Mouse (Mus musculus) C3H10T1/2 (cell line): ENCODE results near the gene Olfr1264. TPM values are rescaled to one million over a fixed set of nuclear protein-coding genes. Genes with fewer than 3 reads are reported as not detected.

Experiments used
- polyA plus RNA-seq, 2 experiments: library from polyadenylated mRNA; unstranded; fragments of >200 nt; fragmentation: generic; extraction: Trizol; gene quantifications; one replicate each; pipeline ENCODE4 v1.2.1; 2012; ENCODE audit warnings: missing spikeins in 2 of 2

The Olfr1264 gene
- not detected for polyA plus RNA-seq

GRCm38 (mm10) chr2:90025477-90025876 is at the start of gene Olfr1264:
Gene Olfr1264 (minus strand): TSS chr2:90025577.

DNA sequence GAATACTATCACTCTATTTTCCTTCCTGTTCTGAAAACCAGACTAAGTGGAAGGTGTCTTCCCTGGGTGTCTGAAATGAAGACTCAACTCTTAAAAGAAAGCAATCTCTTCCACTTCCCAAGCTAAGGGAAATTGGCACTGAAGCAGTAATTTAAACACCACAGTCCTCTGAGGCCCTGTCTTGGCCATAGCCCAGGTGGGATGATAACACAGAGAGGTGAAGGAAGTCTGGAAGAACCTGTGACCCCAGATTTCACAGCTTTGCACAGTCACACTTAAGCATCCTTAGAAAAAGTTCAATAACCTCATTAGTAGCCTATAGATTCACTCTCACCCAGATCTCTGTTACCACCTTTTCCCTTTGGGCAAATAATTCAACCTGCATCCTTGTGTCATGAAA is 38.1 kb upstream of the Olfr1264 start, which contains the start of gene Olfr140:
TSS of gene Olfr140 (minus strand) at position 101 of the 400 bp plus-strand sequence.

GRCm38 (mm10) chr2:90035037-90035436 is 9.7 kb upstream of the Olfr1264 start, which contains the start of gene Olfr1265:
Gene Olfr1265 (plus strand): TSS chr2:90035337.

GRCm38 (mm10) chr2:90011831-90012230 is 13.5 kb downstream of the Olfr1264 start, which contains the start of gene Olfr1263:
Gene Olfr1263 (plus strand): TSS chr2:90012131.

DNA sequence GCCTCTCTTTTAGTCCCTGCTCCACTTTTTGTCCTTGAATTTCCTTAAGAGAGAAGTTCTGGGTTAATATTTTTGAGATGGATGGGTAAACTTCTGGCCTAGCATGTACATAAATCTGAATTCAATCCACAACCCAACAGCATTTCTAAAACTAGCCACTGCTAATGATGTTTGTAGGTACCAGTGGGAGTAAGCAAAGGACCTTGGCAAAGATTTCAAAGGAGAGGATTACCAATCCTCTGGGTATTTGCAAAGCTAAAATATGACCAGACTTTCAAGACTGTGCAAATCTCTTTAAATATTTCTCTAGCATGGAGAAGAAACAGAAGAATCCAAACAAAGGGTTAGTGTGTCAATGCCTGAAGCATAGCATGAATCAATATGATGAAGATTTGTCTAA is 25.5 kb downstream of the Olfr1264 start, which contains the start of gene Olfr1262:
TSS of gene Olfr1262 (plus strand) at position 301 of the 400 bp plus-strand sequence.

DNA sequence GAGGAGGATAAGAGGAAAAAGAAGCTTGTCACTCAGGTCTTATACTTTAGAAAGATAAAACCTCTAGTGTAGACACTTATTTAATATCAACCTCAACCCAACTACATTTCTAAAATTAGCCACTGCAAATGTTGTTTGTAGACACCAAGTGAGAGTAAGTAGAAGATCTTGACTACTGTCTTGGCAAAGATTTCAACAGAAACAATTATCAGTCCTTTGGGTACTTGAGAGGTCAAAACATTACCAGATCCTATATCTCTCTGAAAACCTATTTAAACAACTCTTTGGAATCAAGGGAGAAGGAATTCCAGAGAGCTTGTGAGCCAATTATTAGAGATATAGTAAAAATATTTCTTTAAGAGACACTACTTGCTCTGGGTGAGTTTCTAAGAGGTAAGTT is 34.5 kb downstream of the Olfr1264 start, which contains the start of gene Olfr1261:
TSS of gene Olfr1261 (plus strand) at position 301 of the 400 bp plus-strand sequence.

DNA sequence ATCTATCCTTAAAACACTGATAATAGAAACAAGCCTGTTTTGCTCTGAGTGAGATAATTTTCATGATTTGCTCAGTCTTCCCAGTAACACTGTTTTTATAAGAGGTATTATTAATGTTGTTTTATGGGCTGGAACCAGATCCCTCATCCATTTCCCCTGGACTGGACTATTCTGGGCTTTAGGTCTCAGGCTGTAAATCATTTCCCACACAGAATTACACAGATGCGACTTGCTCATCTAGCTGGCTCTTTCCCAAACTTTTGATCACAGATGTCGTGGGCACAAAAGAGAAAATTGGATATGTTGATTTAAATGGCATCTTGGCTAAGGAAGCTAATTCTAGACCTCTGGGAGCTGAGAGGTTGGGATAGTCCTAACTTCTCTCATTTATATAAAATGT is 51.2 kb downstream of the Olfr1264 start, which contains the start of gene Olfr1260:
TSS of gene Olfr1260 (plus strand) at position 157 of the 400 bp plus-strand sequence.

Other genes with a start within 250 kb of the Olfr1264 start
- gene Olfr1254, start 232.0 kb downstream of the Olfr1264 start, polyA plus RNA-seq = not detected
- not detected for gene Olfr1255, start 213.5 kb downstream of the Olfr1264 start, polyA plus RNA-seq
- gene Olfr1256, start 184.0 kb downstream of the Olfr1264 start, polyA plus RNA-seq = not detected
- gene Olfr48, start 177.4 kb downstream of the Olfr1264 start, polyA plus RNA-seq = not detected
- gene Olfr1257, start 147.1 kb downstream of the Olfr1264 start, polyA plus RNA-seq = not detected
- not detected for gene Olfr1258, start 98.3 kb downstream of the Olfr1264 start, polyA plus RNA-seq
- gene Olfr1259, start 76.9 kb downstream of the Olfr1264 start, polyA plus RNA-seq = not detected
- gene Olfr1260, start 51.2 kb downstream of the Olfr1264 start, polyA plus RNA-seq = not detected
- not detected for gene Olfr1261, start 34.4 kb downstream of the Olfr1264 start, polyA plus RNA-seq
- gene Olfr1262, start 25.4 kb downstream of the Olfr1264 start, polyA plus RNA-seq = not detected
- gene Olfr1263, start 13.4 kb downstream of the Olfr1264 start, polyA plus RNA-seq = not detected
- not detected for gene Olfr1265, start 9.8 kb upstream of the Olfr1264 start, polyA plus RNA-seq
- gene Olfr140, start 38.0 kb upstream of the Olfr1264 start, polyA plus RNA-seq = not detected
- not detected for gene Olfr1269, start 95.8 kb upstream of the Olfr1264 start, polyA plus RNA-seq
- not detected for gene Olfr32, start 116.7 kb upstream of the Olfr1264 start, polyA plus RNA-seq
- gene Olfr1270, start 127.5 kb upstream of the Olfr1264 start, polyA plus RNA-seq = not detected
- gene Olfr1506, start 198.9 kb upstream of the Olfr1264 start, polyA plus RNA-seq = not detected
- gene Olfr142, start 232.0 kb upstream of the Olfr1264 start, polyA plus RNA-seq = not detected
- gene Olfr1271, start 245.5 kb upstream of the Olfr1264 start, polyA plus RNA-seq = not detected